Mouse (Mus musculus): Measurements from ENCODE around the gene Cpne8.
"Not testable (repeated sequence)": the region's sequence is repeated elsewhere in the genome, so short reads cannot be mapped to it uniquely, and the experiment has no call there.

The Cpne8 gene

DNA sequence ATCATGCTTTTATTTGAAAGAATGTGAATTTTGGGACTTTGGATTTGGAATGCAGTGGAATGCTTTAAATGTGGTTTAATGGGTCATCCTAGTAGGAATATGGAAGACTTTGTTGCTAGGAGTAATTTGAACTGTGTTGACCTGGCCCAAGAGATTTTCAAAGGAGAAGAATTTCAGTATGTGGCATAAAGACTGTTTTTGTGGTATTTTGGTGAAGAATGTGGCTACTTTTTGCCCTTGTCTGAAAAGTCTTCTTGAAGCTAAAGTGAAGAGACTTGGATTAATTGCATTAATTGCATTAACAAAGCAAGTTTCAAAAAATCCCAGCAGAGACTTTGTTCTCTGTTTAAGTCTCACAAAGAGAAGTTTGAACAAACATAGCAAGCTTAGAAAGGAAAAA is 208.7 kb downstream of the Cpne8 start:
- not testable (repeated sequence) for DNase-seq (ENCODE audit: low spot score in 2 of 2)

DNA sequence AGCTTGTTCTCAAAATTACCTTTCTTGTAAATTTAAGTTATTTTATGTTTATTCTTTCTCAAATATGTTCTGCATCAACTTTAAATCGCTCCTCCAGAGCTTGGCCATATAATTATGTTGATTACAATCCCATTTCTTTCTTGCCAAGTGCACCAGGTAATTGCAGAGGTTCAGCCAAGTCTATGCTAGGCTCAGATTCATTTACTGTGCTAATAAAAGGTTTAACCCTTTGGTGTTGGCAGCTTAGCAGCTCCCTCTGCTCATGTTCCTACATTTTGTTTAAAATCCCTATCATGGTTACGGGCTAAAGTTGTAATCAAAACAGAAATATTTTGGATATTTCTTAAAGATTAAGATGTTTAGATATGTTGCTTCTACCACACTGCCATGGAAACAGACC is 216.0 kb downstream of the Cpne8 start:
- DNase-seq (ENCODE audit: low spot score in 2 of 2) = no peak

DNA sequence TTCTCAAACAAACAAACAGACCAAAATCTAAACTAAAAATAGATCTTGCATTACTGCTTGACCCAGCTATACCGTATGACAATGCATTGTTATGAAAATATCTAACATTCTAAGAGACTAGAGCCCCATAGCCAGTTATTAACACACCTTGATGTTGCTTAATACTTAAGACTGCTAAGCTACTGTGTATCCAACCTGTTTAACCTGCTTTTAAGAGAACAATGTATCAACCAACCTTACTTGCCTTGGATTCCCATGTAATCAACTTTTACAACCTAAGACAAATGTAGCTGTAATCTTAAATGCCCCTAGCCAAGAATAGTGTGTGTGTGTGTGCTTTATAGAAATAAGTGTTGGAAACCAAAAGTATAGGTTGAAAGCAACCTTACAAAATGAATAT is 233.2 kb downstream of the Cpne8 start:
- no peak for DNase-seq (ENCODE audit: low spot score in 2 of 2)
